Mouse (Mus musculus): ENCODE results near the gene Lama5.

Gene Lama5

DNA sequence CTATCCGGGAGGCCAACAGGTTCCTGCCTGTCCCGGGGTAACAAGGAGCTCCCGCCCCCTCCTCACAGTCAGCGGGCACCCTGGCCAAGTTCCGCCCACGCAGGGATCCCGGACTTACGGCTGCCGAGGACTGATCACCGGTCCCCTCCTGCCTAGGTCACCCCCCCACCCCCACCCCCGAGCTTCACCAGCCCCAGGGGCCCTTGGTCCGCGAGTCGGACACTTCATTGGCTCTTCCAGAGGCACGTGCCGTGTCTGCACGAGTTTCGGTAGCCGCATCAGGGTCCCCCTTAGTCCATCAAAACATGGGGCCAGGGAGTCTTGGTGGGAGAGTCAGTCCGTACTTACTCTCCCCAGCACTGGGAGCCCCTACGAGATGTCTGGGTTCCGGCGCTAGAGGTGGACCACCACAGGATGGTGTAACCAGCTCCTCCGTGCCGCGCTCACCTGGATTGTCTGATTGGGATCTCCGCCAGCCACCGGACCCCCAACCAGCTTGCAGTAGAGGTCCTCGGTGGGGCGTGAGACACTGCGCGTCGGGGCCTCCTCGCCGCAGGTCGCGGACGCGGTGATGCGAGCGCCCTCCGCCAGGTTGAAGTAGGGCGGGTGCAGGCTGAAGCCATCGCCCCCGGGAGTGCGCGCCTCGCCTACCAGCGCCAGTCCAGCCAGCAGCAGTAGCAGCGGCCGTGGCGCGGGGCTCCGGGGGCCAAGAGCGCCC is 456 bp downstream of the Lama5 start:
- peak; percentile 68 for DNase-seq (ENCODE audit: extremely low read depth, insufficient read length, low spot score)

DNA sequence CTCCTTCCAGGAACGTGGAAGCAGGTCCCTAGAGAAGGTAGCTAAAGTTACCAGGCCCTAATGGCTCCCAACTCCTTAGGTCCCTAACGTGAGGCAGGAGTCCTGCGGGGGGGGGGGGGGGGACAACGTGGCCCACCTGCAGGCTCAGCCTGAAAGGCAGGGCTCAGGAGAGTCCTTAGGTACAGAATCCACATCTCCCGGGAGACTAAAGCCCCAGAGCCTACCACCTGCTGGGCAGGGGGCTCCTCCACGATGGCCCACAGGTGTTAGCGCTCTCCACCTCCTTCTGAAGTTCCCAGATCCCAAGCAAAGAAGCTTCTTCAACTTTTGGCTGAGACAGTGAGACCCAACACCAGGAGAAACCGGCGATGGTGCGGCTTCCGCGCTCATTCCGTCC is 1.0 kb downstream of the Lama5 start:
- no peak for DNase-seq (ENCODE audit: extremely low read depth, insufficient read length, low spot score)

- peak; percentile 62 for DNase-seq (ENCODE audit: extremely low read depth, insufficient read length, low spot score)
These were observed 3.4 kb downstream of the Lama5 start for GRCm38 (mm10) chr2:180222250-180222649.

DNA sequence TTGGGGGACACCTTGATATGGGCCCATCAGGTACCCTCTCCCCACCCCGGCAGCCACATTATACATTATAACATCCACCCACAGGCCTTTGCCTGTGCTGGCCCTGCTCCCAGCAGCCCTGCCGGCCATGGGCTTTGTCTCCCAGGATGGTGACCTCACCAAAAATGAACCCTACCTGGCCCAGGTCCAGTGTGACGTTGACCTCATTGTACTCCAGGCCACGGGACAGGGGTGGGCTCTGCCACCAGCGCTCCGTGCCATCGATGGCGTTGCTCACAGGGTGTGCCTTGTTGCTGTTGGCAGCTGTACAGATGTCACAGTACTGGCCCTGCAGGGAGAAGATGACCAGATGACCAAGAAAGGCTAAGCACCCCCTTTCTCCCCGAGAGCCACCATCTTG is 4.6 kb downstream of the Lama5 start:
- peak; percentile 84 for DNase-seq (ENCODE audit: extremely low read depth, insufficient read length, low spot score)

DNA sequence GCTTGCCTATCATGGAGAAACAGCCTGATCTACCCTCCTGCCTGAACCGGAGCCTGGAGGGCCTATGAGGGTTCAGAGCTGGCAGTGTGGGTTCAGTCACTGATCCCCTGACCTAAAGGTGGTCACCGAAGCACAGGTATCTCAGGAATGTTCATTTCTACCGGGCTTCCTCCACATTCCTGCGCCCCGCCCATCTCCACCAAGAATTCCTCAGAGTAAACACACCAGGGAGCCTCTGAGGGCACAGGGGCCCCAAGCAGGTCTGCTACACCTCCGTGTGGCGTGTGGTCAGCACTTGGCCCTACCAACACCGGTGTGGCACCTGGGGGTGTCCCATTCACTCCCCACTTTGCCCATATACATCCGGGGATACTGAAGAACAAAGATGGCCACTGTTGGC is 5.5 kb downstream of the Lama5 start:
- no peak for DNase-seq (ENCODE audit: extremely low read depth, insufficient read length, low spot score)

DNA sequence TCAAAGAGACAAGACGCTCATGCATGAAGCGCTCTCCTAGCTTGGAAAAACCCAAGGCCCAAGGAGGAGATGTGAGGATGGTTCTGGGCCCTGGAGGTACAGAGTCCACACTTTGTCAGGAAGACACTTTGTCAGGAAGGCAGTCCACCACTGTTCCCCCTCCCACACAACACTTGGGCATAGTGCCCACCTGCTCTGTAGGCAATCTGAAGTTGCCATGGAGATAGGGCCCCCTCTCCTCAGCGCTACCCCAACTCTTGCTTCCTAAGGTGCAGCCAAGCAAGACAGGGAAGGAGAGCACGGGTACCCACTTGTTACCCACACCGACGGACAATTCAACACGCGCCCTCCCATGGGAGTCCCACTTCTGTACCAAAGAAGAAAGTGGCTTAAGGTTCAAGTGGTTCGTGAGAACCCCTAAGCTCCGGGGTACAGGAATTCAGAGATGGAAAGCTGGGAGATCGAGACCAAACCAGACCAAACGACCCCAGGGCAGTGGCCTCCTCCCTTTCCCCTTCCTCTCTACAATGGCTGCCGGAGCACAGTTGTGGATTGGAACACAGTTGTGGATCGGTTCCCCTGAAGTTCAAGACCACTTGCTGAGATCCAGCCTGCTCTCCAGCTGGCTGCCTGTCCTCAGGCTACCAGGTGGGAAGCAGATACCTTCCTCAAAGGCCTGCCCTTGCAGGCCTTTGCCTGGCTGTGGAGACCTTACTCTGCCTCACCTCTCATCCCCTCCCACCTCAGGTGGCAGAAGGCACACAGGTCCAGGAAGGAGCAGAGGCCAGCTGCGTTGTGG is 6.3 kb downstream of the Lama5 start:
- no peak for DNase-seq (ENCODE audit: extremely low read depth, insufficient read length, low spot score)

DNA sequence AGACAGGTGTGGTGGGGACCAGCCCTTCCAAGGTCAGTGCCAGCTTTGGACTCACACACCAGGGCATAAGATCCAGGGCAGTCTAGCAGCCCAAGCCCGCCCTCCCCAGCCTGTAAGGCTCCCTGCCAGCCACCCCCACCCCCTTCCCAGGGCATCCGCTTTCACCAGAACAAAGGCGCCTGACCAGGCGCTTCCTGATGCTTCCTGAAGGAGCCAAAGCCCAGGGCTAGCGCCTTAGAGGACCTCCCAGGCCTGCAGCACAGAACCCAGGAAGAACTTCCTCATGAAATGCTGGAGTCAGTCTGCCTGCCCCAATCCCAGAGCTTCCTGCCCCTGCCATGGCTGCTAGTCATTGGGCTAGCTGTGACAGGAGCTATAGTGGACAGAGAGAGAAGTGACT is 7.0 kb downstream of the Lama5 start:
- peak; percentile 79 for DNase-seq (ENCODE audit: extremely low read depth, insufficient read length, low spot score)

DNA sequence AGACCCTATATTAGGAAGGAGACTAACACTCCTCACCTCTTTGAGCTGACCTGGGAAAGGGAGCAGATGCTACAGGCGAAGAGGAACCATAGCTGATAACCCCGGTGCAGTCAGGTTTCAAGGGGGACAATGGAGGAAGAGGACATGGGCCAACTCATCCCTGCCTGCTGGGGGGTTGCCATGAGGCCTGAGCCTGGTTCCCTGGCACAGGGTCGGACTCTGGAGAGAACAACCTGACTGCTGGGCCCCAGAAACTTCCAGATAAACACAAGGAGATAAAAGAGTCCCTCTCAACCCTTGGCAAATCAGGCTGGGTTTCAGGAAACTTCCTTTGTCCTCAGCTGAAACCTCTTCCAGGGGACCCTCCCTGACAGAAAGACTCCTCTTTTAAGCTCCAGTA is 7.4 kb downstream of the Lama5 start:
- DNase-seq (ENCODE audit: extremely low read depth, insufficient read length, low spot score) = no peak

DNA sequence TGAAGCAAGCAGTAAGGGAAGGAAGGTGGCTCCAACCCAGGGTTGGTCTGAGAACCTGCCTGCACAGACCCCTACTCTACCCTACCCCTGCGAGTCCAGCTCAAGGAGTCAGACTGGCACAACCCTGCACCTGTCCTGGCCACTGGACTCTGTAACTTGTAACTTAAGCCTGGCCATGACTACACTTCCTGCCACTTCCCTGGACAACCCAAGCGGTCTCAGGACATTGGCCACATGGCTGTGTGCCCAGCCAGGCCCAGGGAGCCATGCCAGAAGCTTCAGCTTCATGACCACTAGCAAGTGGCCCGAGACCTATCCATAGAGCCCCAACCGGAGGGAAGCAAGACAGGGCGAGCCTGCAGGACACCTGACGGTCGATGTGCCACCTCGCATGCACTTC is 8.1 kb downstream of the Lama5 start:
- DNase-seq (ENCODE audit: extremely low read depth, insufficient read length, low spot score) = peak; percentile 90

DNA sequence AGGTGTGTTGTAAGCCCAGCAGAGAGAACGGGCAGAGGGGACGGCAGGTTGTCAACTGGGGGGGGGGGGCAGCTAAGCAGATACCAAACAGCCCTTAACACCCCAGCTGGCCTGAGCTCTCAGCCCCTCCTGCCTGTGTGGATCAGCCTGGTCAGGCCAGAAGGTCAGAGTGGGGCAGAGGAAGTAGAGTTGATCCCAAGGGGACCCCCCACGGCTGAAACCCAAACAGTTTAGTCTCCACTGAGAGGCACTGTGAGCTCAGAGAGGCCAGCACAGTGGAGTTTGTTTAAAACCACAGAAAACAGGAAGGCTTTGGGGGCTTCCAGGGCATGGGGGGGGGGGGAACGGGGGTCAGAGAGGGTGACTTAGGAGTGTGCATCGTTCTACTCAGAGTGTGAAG is 8.7 kb downstream of the Lama5 start:
- DNase-seq (ENCODE audit: extremely low read depth, insufficient read length, low spot score) = no peak

- peak; percentile 89 for DNase-seq (ENCODE audit: extremely low read depth, insufficient read length, low spot score)
These were observed 9.7 kb downstream of the Lama5 start for GRCm38 (mm10) chr2:180215951-180216350.

DNA sequence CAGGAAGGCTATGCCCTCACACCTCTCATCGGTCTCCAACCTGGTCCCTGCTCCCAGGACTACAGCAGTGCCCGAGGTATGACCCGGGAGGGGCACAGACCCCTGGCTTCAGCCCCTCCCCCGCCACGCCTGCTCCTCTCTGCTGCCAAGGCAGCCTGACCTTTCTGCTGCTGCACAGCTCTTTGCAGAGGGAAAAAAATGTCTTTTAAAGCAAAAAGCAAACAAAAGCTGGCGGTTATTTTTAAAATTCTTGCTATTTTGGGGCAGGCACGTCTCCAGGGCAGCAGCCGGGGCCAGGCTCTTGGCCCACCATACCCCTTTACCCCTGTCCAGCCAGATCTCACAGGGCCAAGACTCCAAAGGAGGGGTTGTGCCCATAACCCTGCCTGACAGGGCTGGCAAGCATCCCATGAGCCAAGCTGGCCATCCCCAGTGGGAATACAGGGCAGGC is 10.6 kb downstream of the Lama5 start:
- DNase-seq (ENCODE audit: extremely low read depth, insufficient read length, low spot score) = peak; percentile 74

DNA sequence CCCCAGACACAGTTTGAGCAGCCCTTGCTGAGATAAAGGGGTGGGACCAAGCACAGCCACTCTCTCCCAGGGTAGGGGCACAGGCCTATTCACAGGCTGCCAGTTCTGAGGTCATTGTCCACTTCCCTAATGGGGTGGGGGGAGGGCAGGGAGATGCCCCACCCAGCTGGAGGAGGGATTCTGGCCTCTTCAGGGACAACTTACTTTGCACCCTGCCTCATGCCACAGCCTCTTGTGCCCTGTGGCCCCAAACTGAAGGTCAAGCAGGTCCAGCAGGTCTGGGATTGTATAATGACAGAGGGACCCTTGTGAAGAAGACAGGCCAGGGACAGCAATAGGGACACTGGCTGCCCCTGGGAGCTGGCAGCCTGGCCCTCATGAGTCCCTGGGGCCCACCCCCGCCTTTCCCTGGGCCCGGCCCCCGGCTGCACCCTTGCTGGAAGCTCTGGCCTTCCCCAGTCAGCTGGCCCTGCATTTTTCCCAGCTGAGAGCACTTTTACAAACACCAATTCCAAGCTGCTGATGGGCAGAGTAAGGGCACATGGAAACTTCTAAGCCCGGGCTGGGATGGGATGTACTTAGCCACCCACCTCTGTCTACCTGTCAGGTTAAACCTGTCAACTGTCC is 11.2 kb downstream of the Lama5 start:
- DNase-seq (ENCODE audit: extremely low read depth, insufficient read length, low spot score) = peak; percentile 79

DNA sequence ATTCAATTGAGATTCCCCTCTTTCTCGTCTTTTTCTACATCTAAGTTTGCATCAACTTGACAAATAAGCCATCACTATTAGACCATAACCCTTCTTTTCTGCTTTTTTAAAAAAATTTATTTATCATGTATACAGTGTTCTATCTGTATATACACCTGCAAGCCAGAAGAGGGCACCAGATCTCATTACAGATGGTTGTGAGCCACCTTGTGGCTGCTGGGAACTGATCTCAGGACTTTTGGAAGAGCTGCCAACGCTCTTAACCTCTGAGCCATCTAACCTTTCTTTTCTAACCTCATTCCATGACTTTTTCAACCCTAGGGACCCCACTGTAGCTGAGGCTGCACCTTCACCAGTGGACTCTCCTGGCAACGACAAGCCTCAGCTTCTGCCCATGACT is 13.4 kb downstream of the Lama5 start:
- no peak for DNase-seq (ENCODE audit: extremely low read depth, insufficient read length, low spot score)

DNA sequence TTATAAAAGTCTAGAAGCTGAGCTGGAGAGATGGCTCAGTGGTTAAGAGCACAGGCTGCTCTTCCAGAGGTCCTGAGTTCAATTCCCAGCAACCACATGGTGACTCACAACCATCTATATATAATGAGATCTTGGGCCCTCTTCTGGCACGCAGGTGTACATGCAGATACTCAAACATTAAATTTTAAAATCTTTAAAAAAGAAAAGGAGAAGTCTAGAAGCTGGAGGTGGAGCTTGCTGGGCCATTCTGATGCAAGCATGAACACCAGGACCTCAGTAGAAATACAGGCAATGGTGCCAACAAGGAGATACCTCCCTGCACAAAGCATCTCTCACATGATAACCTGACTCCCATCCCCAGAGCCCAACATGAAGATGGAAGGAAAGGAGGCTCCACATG is 16.7 kb downstream of the Lama5 start:
- DNase-seq (ENCODE audit: extremely low read depth, insufficient read length, low spot score) = no peak

GRCm38 (mm10) chr2:180207840-180208239 is 17.8 kb downstream of the Lama5 start:
- no peak for DNase-seq (ENCODE audit: extremely low read depth, insufficient read length, low spot score)

GRCm38 (mm10) chr2:180205956-180206280 is 19.7 kb downstream of the Lama5 start:
- DNase-seq (ENCODE audit: extremely low read depth, insufficient read length, low spot score) = no peak

GRCm38 (mm10) chr2:180205083-180205955 is 20.3 kb downstream of the Lama5 start:
- no peak for DNase-seq (ENCODE audit: extremely low read depth, insufficient read length, low spot score)

DNA sequence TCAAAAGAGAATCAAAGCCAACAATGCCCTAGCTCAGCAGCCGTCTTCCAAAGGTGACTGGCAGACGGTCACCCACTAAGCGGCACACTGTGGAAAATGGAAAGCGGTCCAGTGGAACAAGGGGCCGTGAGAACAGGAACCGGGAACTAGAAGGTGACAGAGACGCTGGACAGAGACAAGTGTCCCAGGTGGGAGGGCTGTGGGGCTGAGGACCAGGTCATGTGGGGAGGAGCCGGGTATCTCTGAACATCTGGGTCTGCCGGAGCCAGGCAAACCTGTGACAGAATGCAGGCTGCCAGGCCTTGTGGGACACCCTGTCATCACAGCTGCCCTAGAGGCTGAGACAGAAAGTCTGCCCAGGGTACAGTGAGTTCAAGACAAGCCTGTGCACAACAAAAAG is 21.2 kb downstream of the Lama5 start:
- DNase-seq (ENCODE audit: extremely low read depth, insufficient read length, low spot score) = no peak

DNA sequence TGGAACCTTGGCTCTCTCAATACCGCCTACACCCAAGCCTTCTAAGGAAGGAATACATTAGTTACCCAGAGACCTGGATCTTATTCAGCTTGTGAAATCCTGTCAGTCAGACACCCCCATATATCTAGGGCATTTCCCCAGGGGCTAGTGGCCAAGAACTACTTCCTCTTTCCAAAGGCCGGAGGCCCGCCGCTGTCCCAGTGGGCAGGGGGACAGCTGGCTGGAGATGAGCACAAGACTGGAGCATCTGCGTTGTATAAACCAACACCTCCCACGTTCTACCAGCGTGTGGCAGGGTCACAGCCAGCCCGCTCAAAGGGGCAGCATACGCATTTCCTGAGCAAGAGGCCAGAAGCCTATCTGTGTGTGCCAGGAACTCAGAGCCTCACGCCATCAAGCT is 22.9 kb downstream of the Lama5 start:
- no peak for DNase-seq (ENCODE audit: extremely low read depth, insufficient read length, low spot score)

GRCm38 (mm10) chr2:180202263-180202662 is 23.4 kb downstream of the Lama5 start:
- DNase-seq (ENCODE audit: extremely low read depth, insufficient read length, low spot score) = no peak
